Mouse (Mus musculus) lung, embryonic 16.5 days (tissue): Measurements from ENCODE around the gene Dpm2. TPM values are rescaled to one million over a fixed set of nuclear protein-coding genes. Genes with fewer than 3 reads are reported as not detected.

Source experiments
- ATAC-seq: fragments of 200-750 bp; cut with Nextera tagmentation; 2 replicates; pipeline ENCODE4 v1.8.0; 2017; ENCODE audit warnings: low read depth, mild to moderate bottlenecking, moderate library complexity
- H3K27ac ChIP-seq: fragments of 300-500 bp; sonication (generic); 2 replicates; pipeline ENCODE4 v1.5.1; 2014; ENCODE audit warnings: mild to moderate bottlenecking, control low read depth, low read length
- H3K27me3 ChIP-seq: fragments of 300-500 bp; sonication (generic); 2 replicates; pipeline ENCODE4 v1.6.1; 2014; ENCODE audit warnings: low read depth, low read length, mixed read lengths; ENCODE audit not compliant: control insufficient read depth, insufficient read depth
- H3K36me3 ChIP-seq: fragments of 300-500 bp; sonication (generic); 2 replicates; pipeline ENCODE4 v1.6.1; 2014; ENCODE audit warnings: low read length; ENCODE audit not compliant: control insufficient read depth, insufficient read depth
- H3K4me1 ChIP-seq: fragments of 300-500 bp; sonication (generic); replicated peaks from 2 replicates; pipeline ENCODE4 v1.6.1; 2014; ENCODE audit warnings: low read length, mixed read lengths; ENCODE audit not compliant: control insufficient read depth, insufficient read depth
- H3K4me2 ChIP-seq: fragments of 300-500 bp; sonication (generic); 2 replicates; pipeline ENCODE4 v1.6.1; 2014; ENCODE audit warnings: low read depth, low read length, control low read depth
- H3K4me3 ChIP-seq: fragments of 300-500 bp; sonication (generic); 2 replicates; pipeline ENCODE4 v1.5.1; 2014; ENCODE audit warnings: mild to moderate bottlenecking, low read length, control low read depth
- H3K9ac ChIP-seq: fragments of 300-500 bp; sonication (generic); 2 replicates; pipeline ENCODE4 v1.6.1; 2014; ENCODE audit warnings: low read length, control low read depth
- H3K9me3 ChIP-seq: fragments of 300-500 bp; sonication (generic); 2 replicates; pipeline ENCODE4 v1.6.1; 2016; ENCODE audit warnings: low read length; ENCODE audit not compliant: control insufficient read depth
- WGBS: fragments of 180-500 bp; shearing (Covaris S2); extraction: QIAGEN DNeasy Blood & Tissue Kit; methylation state at CpG from one replicate; pipeline ENCODE4 v1.1.7; 2014; 5-methylcytosine and 5-hydroxymethylcytosine counted together
- polyA plus RNA-seq: library from polyadenylated mRNA; unstranded; fragments of >200 nt; fragmentation: Nextera tagmentation; extraction: Ambion mirVana; gene quantifications from 2 replicates; pipeline ENCODE4 v1.2.1, GENCODE M21; 2015

Gene Dpm2
- 106 and 109 TPM in 2 replicates for polyA plus RNA-seq

DNA sequence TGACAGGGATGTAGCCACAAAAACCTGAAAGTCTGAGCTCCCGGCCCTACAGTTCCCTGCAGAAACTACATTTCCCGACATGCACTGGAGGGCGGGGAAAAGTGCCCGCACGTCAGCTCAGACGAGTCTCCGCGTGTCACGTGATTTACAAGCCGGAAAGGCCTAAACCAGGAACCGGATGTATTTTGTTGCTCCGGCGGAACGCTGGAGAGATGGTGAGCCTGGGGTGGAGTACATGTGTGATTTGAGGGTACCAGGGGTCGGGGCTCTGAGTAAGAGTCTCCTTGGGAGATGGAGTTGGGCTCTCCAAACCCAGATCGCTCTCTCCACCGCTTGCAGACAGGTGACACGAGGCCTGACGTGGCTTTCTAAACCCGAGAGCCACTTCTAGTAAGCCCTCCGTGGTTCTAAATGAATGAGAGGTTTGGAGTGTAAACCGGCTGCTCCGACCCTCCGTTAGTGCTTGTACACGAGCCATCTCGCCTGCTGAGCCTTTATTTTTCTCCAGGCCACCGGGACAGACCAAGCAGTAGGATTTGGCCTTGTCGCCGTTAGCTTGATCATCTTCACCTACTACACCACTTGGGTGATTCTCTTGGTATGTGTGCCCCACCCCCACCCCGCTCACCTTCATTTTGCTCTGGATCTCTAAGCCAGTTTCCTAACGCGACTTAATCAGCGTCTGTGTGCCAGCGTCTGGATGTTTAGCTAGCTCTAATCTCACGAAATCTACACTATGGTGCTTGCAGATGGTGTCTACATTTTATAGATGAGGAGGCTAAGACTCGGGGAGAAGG is at the start of gene Dpm2:
Gene Dpm2 (plus strand): TSS at position 161 of the 797 bp plus-strand sequence.
- peaks cover 18% of the 10 kb centered on the region for H3K4me1 ChIP-seq
- peak within 1 kb of the TSS; percentile 81 for H3K9ac ChIP-seq
- under 1% methylated on average over 36 of the region's 36 CpGs for WGBS
- peak; percentile 82 for ATAC-seq
- peak within 1 kb of the TSS; percentile 78 for H3K4me2 ChIP-seq
- H3K27me3 ChIP-seq = peaks cover 7% of the 10 kb centered on the region
- H3K36me3 ChIP-seq = peaks cover 17% of the 10 kb centered on the region
- no peaks in the 10 kb centered on the region for H3K9me3 ChIP-seq
- H3K27ac ChIP-seq = peak within 1 kb of the TSS; percentile 19
- peak within 1 kb of the TSS; percentile 75 for H3K4me3 ChIP-seq

DNA sequence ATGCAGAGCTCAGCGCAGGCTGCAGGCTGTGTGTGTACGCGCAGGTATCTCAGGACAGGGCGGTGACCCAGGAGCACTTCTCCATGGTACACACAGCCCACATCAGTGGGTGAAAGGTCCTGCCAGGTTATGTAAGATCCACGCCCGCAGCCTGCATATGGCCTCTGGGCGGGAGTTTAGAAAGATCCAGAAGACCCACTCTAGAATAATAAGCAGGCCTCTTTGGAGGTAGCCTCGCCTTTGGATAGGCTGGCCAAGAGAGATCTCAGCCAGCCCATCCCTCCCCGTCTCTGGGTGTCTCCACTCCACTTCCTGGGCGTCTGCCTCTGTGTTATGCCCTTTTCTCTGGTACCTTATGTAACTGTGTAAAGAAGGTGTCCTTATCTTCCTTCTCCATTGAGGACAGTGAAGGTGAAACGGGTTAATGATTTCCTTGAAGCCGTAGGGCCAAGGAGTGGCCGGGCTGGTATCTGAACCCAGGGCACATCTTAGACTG is 46.1 kb upstream of the Dpm2 start:
- 65% methylated on average over 13 of the region's 13 CpGs for WGBS
- H3K4me1 ChIP-seq = no peaks in the 10 kb centered on the region
- H3K36me3 ChIP-seq = no peaks in the 10 kb centered on the region
- H3K27ac ChIP-seq = no peak overlapping the region
- no peak overlapping the region for H3K4me3 ChIP-seq
- peak; percentile 62 for ATAC-seq
- no peaks in the 10 kb centered on the region for H3K27me3 ChIP-seq
- no peak overlapping the region for H3K4me2 ChIP-seq
- no peaks in the 10 kb centered on the region for H3K9me3 ChIP-seq
- no peak overlapping the region for H3K9ac ChIP-seq

- Histone ChIP-seq H3K27ac (no peak overlapping the region), H3K9me3 (no peaks in the 10 kb centered on the region), H3K4me3 (no peak overlapping the region), H3K4me2 (no peak overlapping the region), H3K27me3 (no peaks in the 10 kb centered on the region), H3K4me1 (no peaks in the 10 kb centered on the region), H3K9ac (no peak overlapping the region), H3K36me3 (no peaks in the 10 kb centered on the region)
- ATAC-seq = no peak
- 84% methylated on average over 12 of the region's 12 CpGs for WGBS
Observed at GRCm38 (mm10) chr2:32525816-32526215, 44.8 kb upstream of the Dpm2 start.

GRCm38 (mm10) chr2:32527468-32527966 is 43.1 kb upstream of the Dpm2 start:
- H3K9ac ChIP-seq = no peak overlapping the region
- H3K4me3 ChIP-seq = no peak overlapping the region
- no peaks in the 10 kb centered on the region for H3K36me3 ChIP-seq
- no peaks in the 10 kb centered on the region for H3K4me1 ChIP-seq
- H3K4me2 ChIP-seq = no peak overlapping the region
- H3K27me3 ChIP-seq = no peaks in the 10 kb centered on the region
- H3K9me3 ChIP-seq = no peaks in the 10 kb centered on the region
- no peak for ATAC-seq
- 78% methylated on average over 14 of the region's 14 CpGs for WGBS
- H3K27ac ChIP-seq = no peak overlapping the region

- Histone ChIP-seq H3K27ac (no peak overlapping the region), H3K4me1 (peaks cover under 1% of the 10 kb centered on the region; the same call in 1 of the 2 replicates), H3K27me3 (no peaks in the 10 kb centered on the region), H3K9ac (no peak overlapping the region), H3K9me3 (no peaks in the 10 kb centered on the region), H3K4me2 (no peak overlapping the region), H3K36me3 (no peaks in the 10 kb centered on the region), H3K4me3 (no peak overlapping the region)
- 73% methylated on average over 1 of the region's 1 CpGs for WGBS
- no peak for ATAC-seq
Observed at GRCm38 (mm10) chr2:32528326-32528725, 42.3 kb upstream of the Dpm2 start.

- H3K9me3 ChIP-seq = no peaks in the 10 kb centered on the region
- 67% methylated on average over 2 of the region's 2 CpGs for WGBS
- no peaks in the 10 kb centered on the region for H3K36me3 ChIP-seq
- H3K27me3 ChIP-seq = no peaks in the 10 kb centered on the region
- H3K27ac ChIP-seq = no peak overlapping the region
- ATAC-seq = no peak
- no peak overlapping the region for H3K4me2 ChIP-seq
- no peak overlapping the region for H3K9ac ChIP-seq
- H3K4me1 ChIP-seq = peaks cover 10% of the 10 kb centered on the region
- no peak overlapping the region for H3K4me3 ChIP-seq
Observed at GRCm38 (mm10) chr2:32530479-32530878, 40.2 kb upstream of the Dpm2 start.

DNA sequence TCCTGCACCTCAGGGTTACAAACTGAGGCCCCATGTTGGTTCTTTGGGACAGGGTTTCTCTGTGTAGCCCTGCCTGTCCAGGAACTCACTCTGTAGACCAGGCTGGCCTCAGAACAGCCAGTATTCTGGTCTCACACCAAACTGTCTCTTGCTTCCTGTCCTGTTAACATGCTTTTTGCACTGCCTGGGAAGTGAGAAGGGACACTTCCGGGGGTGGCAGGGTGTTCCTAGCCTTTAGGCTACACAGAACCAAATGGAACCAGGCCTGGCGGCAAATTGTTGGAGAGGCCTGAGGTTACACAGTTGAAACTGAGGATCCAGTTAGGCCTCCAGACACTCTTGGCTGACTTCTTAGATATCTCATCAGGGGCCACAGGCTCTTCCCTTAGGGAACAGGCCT is 37.5 kb upstream of the Dpm2 start:
- Histone ChIP-seq H3K4me3 (no peak overlapping the region), H3K4me2 (no peak overlapping the region), H3K9ac (no peak overlapping the region), H3K27ac (no peak overlapping the region), H3K9me3 (no peaks in the 10 kb centered on the region), H3K36me3 (no peaks in the 10 kb centered on the region), H3K27me3 (no peaks in the 10 kb centered on the region), H3K4me1 (peaks cover 32% of the 10 kb centered on the region)
- ATAC-seq = no peak
- 70% methylated on average over 2 of the region's 2 CpGs for WGBS

DNA sequence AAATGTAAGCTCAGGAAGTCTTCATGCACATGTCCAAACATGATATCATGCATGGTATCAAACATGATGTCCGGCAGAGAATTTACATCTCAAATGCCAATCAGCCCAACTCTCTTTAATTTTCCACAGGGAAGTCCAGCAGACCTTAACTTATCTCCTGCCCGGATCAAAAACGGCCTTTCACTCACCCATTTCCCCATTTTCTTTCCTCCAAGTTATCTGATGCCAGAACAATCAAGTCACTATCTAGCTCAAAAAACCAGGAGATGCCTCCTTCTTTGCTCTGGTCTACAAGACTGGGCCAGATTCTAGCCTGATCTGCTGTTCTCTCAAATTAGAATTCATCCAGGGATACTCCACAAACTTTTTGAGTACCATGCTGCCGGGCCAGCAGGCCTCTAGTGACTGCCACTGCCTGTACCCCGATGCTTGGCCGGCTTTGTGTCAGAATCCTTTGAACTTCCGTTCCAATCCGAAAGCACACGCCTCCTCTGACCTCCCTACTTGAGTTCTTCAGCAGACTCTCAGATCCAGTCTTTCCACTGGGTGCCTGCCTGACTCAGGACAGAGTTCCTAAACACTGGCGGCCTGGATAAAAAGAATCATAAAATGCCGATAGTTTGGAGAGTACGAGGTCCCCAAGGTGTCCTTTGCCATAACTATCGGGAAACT is 36.5 kb upstream of the Dpm2 start:
- peak overlapping the region; percentile 87 for H3K4me3 ChIP-seq
- H3K27ac ChIP-seq = peak overlapping the region; percentile 96
- WGBS = 7% methylated on average over 13 of the region's 13 CpGs
- peak overlapping the region; percentile 71 for H3K4me2 ChIP-seq
- H3K9me3 ChIP-seq = no peaks in the 10 kb centered on the region
- peak overlapping the region; percentile 64 for H3K9ac ChIP-seq
- peak; percentile 44 for ATAC-seq
- H3K27me3 ChIP-seq = no peaks in the 10 kb centered on the region
- no peaks in the 10 kb centered on the region for H3K36me3 ChIP-seq
- H3K4me1 ChIP-seq = peaks cover 42% of the 10 kb centered on the region
